Mouse (Mus musculus) megakaryocyte progenitor cell, adult 5-6 weeks (primary cell): ENCODE data around the gene Anxa8. TPM values are rescaled to one million over a fixed set of nuclear protein-coding genes. Genes with fewer than 3 reads are reported as not detected.

Experiments used
- ATAC-seq: replicated peaks from 2 replicates; pipeline ENCODE4 v1.8.0; 2016; ENCODE audit warnings: mild to moderate bottlenecking, moderate TSS enrichment, inconsistent platforms; ENCODE audit not compliant: poor library complexity
- total RNA-seq, 2 experiments: library from RNA; stranded (forward) in 1 of 2; stranded (reverse) in 1 of 2; fragments of 157-497, 149-512 nt in 1 of 2; fragments of 200-1000 nt in 1 of 2; gene quantifications; 2 replicates each; pipeline versions ENCODE4 v1.2.3 to v1.2.4; 2015 to 2017

The Anxa8 gene
- total RNA-seq (2015) (not detected in 2 replicates), total RNA-seq (2017) (not detected in 2 replicates)

- no peak for ATAC-seq
These were observed at the start of gene Anxa8 for GRCm38 (mm10) chr14:34085731-34086130. Anxa8 (plus strand) TSS chr14:34085981.

- no peak for ATAC-seq
These were observed 44.5 kb upstream of the Anxa8 start for GRCm38 (mm10) chr14:34041241-34041640.

GRCm38 (mm10) chr14:34043341-34043740, 42.4 kb upstream of the Anxa8 start:
- ATAC-seq, result no peak

- ATAC-seq, result no peak
These were observed 35.5 kb upstream of the Anxa8 start for GRCm38 (mm10) chr14:34050101-34050779.

GRCm38 (mm10) chr14:34052516-34052915, 33.3 kb upstream of the Anxa8 start, which contains the start of gene Antxrl:
Antxrl (plus strand) TSS chr14:34052707.
- ATAC-seq, result no peak

- no peak for ATAC-seq
These were observed 14.1 kb upstream of the Anxa8 start for GRCm38 (mm10) chr14:34071665-34072064.

GRCm38 (mm10) chr14:34075346-34075745, 10.4 kb upstream of the Anxa8 start:
- ATAC-seq, result no peak

- no peak for ATAC-seq
These were observed 8.6 kb upstream of the Anxa8 start for GRCm38 (mm10) chr14:34077222-34077621.

- ATAC-seq, result no peak
These were observed 7.5 kb upstream of the Anxa8 start for GRCm38 (mm10) chr14:34078293-34078692.

- ATAC-seq, result peak; percentile 97
These were observed 5.3 kb upstream of the Anxa8 start for GRCm38 (mm10) chr14:34080321-34080997.

- no peak for ATAC-seq
These were observed 1.0 kb downstream of the Anxa8 start for GRCm38 (mm10) chr14:34086806-34087205.

GRCm38 (mm10) chr14:34087856-34088398, 2.1 kb downstream of the Anxa8 start:
- no peak for ATAC-seq

GRCm38 (mm10) chr14:34089796-34090195, 4.0 kb downstream of the Anxa8 start:
- ATAC-seq, result no peak

GRCm38 (mm10) chr14:34091475-34091874, 5.7 kb downstream of the Anxa8 start:
- no peak for ATAC-seq

GRCm38 (mm10) chr14:34092856-34093255, 7.1 kb downstream of the Anxa8 start:
- no peak for ATAC-seq

- no peak for ATAC-seq
These were observed 10.4 kb downstream of the Anxa8 start for GRCm38 (mm10) chr14:34096161-34096560.

- no peak for ATAC-seq
These were observed 16.8 kb downstream of the Anxa8 start, which contains the start of gene A630023A22Rik for GRCm38 (mm10) chr14:34102601-34103000. A630023A22Rik (minus strand) TSS chr14:34102754.

GRCm38 (mm10) chr14:34103855-34104254, 18.1 kb downstream of the Anxa8 start:
- no peak for ATAC-seq

- peak; percentile 77 for ATAC-seq
These were observed 19.1 kb downstream of the Anxa8 start for GRCm38 (mm10) chr14:34104892-34105291.

GRCm38 (mm10) chr14:34106389-34107062, 20.7 kb downstream of the Anxa8 start:
- peak; percentile 59 for ATAC-seq

- peak; percentile 57 for ATAC-seq
These were observed 21.8 kb downstream of the Anxa8 start for GRCm38 (mm10) chr14:34107594-34107993.
